Mouse (Mus musculus) effector memory CD4-positive, alpha-beta T cell, adult 5 months (primary cell): ENCODE data around the gene Slc30a10. TPM values are rescaled to one million over a fixed set of nuclear protein-coding genes. Genes with fewer than 3 reads are reported as not detected.

Source experiments
- polyA plus RNA-seq: library from polyadenylated mRNA; unstranded; fragments of 100-300 nt; shearing (Covaris generic); gene quantifications from one replicate; pipeline ENCODE4 v1.2.1, GENCODE M21; 2017

Slc30a10 gene
- not detected for polyA plus RNA-seq

GRCm38 (mm10) chr1:185454575-185454954 lies at the start of gene Slc30a10:
Gene Slc30a10, plus strand, starts transcription at chr1:185454848.

Other genes starting within 250 kb of the Slc30a10 start
- gene Iars2, start 125.5 kb upstream of the Slc30a10 start, polyA plus RNA-seq = 37.1 TPM
- 78.5 TPM for gene Bpnt1, start 122.7 kb upstream of the Slc30a10 start, polyA plus RNA-seq
- gene Eprs, start 91.8 kb upstream of the Slc30a10 start, polyA plus RNA-seq = 461 TPM